Mouse (Mus musculus) neutrophil, adult 83 days (primary cell): Measurements from ENCODE around the gene Sept10. TPM values are rescaled to one million over a fixed set of nuclear protein-coding genes. Genes with fewer than 3 reads are reported as not detected.

Experiments
- total RNA-seq, 2 experiments: library from RNA; stranded (reverse); gene quantifications; one replicate each; pipeline ENCODE4 v1.2.4; 2023

Sept10 gene
- total RNA-seq: 10 to 100 TPM; 11.6 to 13.0 TPM

GRCm38 (mm10) chr10:59221473-59222270, at the start of gene Sept10, which contains the start of gene Sowahc:
Gene Sept10 (minus strand): TSS chr10:59221847.
Gene Sowahc (plus strand): TSS chr10:59221953.

Other genes starting within 250 kb of the Sept10 start
- gene Sowahc, start 106 bp upstream of the Sept10 start, total RNA-seq: 10 to 100 TPM; 36.4 to 40.3 TPM
- gene P4ha1, start 101.4 kb upstream of the Sept10 start, total RNA-seq: 1 to 10 TPM; 7.4 to 7.5 TPM
- 10 to 100 TPM in 1 of 2 experiments, not detected in 1; 15.4 TPM for gene Gm10273, start 173.8 kb upstream of the Sept10 start, total RNA-seq
- not detected for gene Pla2g12b, start 181.8 kb upstream of the Sept10 start, total RNA-seq
- gene Oit3, start 219.9 kb upstream of the Sept10 start, total RNA-seq: not detected